Mouse (Mus musculus) gastrocnemius, postnatal 14 days (tissue): Measurements from ENCODE around the gene Ccer2. TPM values are rescaled to one million over a fixed set of nuclear protein-coding genes. Genes with fewer than 3 reads are reported as not detected.

Experiments
- DNase-seq: peaks from one replicate; pipeline ENCODE4 v3.0.0; 2021; ENCODE audit warnings: mixed read lengths
- intact Hi-C: fragments of 180-260 bp; cut with DNase I; formaldehyde crosslinking; loops from one replicate; pipeline ENCODE4 v1.15.1; 2025; ENCODE audit warnings: low total_unique reads
- total RNA-seq, 2 experiments: library from RNA; stranded (reverse); gene quantifications; 2 replicates each; pipeline ENCODE4 v1.2.3; 2021

The Ccer2 gene
- total RNA-seq, 2 experiments from 2014 or later = not detected

- DNase-seq = no peak
- intact Hi-C loops = loop anchor here (5.0 kb wide), 1 partner anchor 69 kb away; no protein-coding TSS in a partner anchor
Observed at GRCm38 (mm10) chr7:28787884-28788283, 31.9 kb downstream of the Ccer2 start.

- DNase-seq = no peak
- intact Hi-C loops = loop anchor here (5.0 kb wide), 1 partner anchor 69 kb away; no protein-coding TSS in a partner anchor
Observed at GRCm38 (mm10) chr7:28788307-28789195, 32.6 kb downstream of the Ccer2 start, which contains the start of gene Rinl. Gene Rinl, plus strand, starts transcription at chr7:28788969.

- no peak for DNase-seq
- intact Hi-C loops = loop anchor here (5.0 kb wide), 1 partner anchor 68 kb away; no protein-coding TSS in a partner anchor
Observed at GRCm38 (mm10) chr7:28789235-28789634, 33.3 kb downstream of the Ccer2 start.

GRCm38 (mm10) chr7:28790066-28790806, 34.3 kb downstream of the Ccer2 start:
- intact Hi-C loops = loop anchor here (10.0 kb wide), 1 partner anchor 105 kb away; no protein-coding TSS in a partner anchor
- no peak for DNase-seq

GRCm38 (mm10) chr7:28791706-28792105, 35.7 kb downstream of the Ccer2 start:
- intact Hi-C loops = loop anchor here (10.0 kb wide), 1 partner anchor 103 kb away; no protein-coding TSS in a partner anchor
- DNase-seq = no peak

- intact Hi-C loops = loop anchor here (10.0 kb wide), 1 partner anchor 102 kb away; no protein-coding TSS in a partner anchor
- DNase-seq = no peak
Observed at GRCm38 (mm10) chr7:28792391-28793185, 36.6 kb downstream of the Ccer2 start.

- intact Hi-C loops = loop anchor here (10.0 kb wide), 1 partner anchor 101 kb away; no protein-coding TSS in a partner anchor
Observed at GRCm38 (mm10) chr7:28793834-28794233, 37.9 kb downstream of the Ccer2 start.

GRCm38 (mm10) chr7:28794496-28794895, 38.5 kb downstream of the Ccer2 start:
- intact Hi-C loops = loop anchor here (10.0 kb wide), 1 partner anchor 100 kb away; no protein-coding TSS in a partner anchor
- no peak for DNase-seq

More at GRCm38 (mm10) chr7:28793834-28794233, 37.9 kb downstream of the Ccer2 start:
- DNase-seq = no peak

GRCm38 (mm10) chr7:28795832-28796231, 39.9 kb downstream of the Ccer2 start:
- DNase-seq = no peak
- intact Hi-C loops = loop anchor here (5.0 to 10.0 kb wide), 2 partner anchors 71 to 99 kb away; no protein-coding TSS in a partner anchor

GRCm38 (mm10) chr7:28796562-28796975, 40.6 kb downstream of the Ccer2 start:
- intact Hi-C loops = loop anchor here (5.0 to 10.0 kb wide), 2 partner anchors 71 to 98 kb away; no protein-coding TSS in a partner anchor
- peak; percentile 86 for DNase-seq

GRCm38 (mm10) chr7:28799994-28800393, 44.0 kb downstream of the Ccer2 start:
- intact Hi-C loops = loop anchor here (5.0 to 10.0 kb wide), 2 partner anchors 67 to 95 kb away; no protein-coding TSS in a partner anchor
- no peak for DNase-seq

GRCm38 (mm10) chr7:28801451-28801850, 45.5 kb downstream of the Ccer2 start:
- DNase-seq = no peak
- intact Hi-C loops = no loop called here

- DNase-seq = no peak
- intact Hi-C loops = no loop called here
Observed at GRCm38 (mm10) chr7:28801901-28802670, 46.1 kb downstream of the Ccer2 start.

- DNase-seq = no peak
- intact Hi-C loops = no loop called here
Observed at GRCm38 (mm10) chr7:28802846-28803588, 47.0 kb downstream of the Ccer2 start.

- no peak for DNase-seq
- intact Hi-C loops = no loop called here
Observed at GRCm38 (mm10) chr7:28803756-28804155, 47.8 kb downstream of the Ccer2 start.

- no peak for DNase-seq
- intact Hi-C loops = no loop called here
Observed at GRCm38 (mm10) chr7:28806869-28807268, 50.9 kb downstream of the Ccer2 start.

- intact Hi-C loops = no loop called here
Observed at GRCm38 (mm10) chr7:28807641-28808220, 51.8 kb downstream of the Ccer2 start.

More at GRCm38 (mm10) chr7:28807641-28808220, 51.8 kb downstream of the Ccer2 start:
- no peak for DNase-seq
